Mouse (Mus musculus) megakaryocyte, embryonic 14.5 days (primary cell): Measurements from ENCODE around the gene Rdh9.
"Not testable (repeated sequence)": the region's sequence is repeated elsewhere in the genome, so short reads cannot be mapped to it uniquely, and the experiment has no call there.

Source experiments
- FLI1 ChIP-seq: IDR thresholded peaks from 2 replicates; pipeline ENCODE4 v1.6.1; 2012; ENCODE audit warnings: low read length, inconsistent platforms, mixed read lengths
- GATA1 ChIP-seq: IDR thresholded peaks from 3 replicates; pipeline ENCODE4 v1.6.1; 2012; ENCODE audit warnings: mixed read lengths, low read length, inconsistent platforms, borderline replicate concordance

DNA sequence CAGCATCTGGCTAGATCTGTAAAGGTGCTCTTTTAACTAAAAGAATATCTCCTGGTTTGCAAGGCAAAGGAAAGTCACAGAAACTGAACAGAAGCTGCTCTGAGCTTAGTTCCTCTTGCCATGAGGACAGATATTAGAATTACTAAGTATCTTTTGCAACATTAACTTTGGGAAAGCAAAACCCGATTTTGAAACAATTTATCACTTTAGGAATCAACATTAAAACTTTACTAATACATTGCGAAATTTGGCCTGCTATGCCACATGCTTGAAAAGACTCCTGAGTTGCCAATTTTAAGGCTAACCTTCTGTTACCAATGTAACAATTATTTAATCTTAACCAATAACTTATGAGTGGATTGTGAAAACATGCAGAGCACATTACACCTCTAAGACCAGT, 45.6 kb downstream of the Rdh9 start:
- TF ChIP-seq GATA1, FLI1: not testable (repeated sequence)
